Mouse (Mus musculus): ENCODE measurements around the gene Rxrb. TPM values are rescaled to one million over a fixed set of nuclear protein-coding genes. Genes with fewer than 3 reads are reported as not detected.
A peak's percentile ranks its signal among the peaks of the same experiment; 100 is the strongest.
"Not testable (repeated sequence)": the region's sequence is repeated elsewhere in the genome, so short reads cannot be mapped to it uniquely, and the experiment has no call there.

Gene Rxrb
- polyA plus RNA-seq, 1 experiment from 2014 or later: 31.5 TPM

- peak within 1 kb of the TSS; percentile 69 for H3K4me3 ChIP-seq (ENCODE audit: low read depth, low read length)
- DNase-seq (ENCODE audit: low spot score) (peak; percentile 74), ATAC-seq (replicated peaks; ENCODE audit: low FRiP score) (peak; percentile 84)
- H3K9me3 ChIP-seq (ENCODE audit: control insufficient read depth, low read length): no peaks in the 10 kb centered on the region
- H3K36me3 ChIP-seq (ENCODE audit: control insufficient read depth, insufficient read depth, low read length): no peaks in the 10 kb centered on the region
- WGBS: under 1% methylated on average over 30 of the region's 30 CpGs
- peaks cover 5% of the 10 kb centered on the region; the same call in 1 of the 2 replicates for H3K4me1 ChIP-seq (replicated peaks; ENCODE audit: control insufficient read depth, insufficient read depth, low read length)
- H3K27me3 ChIP-seq (replicated peaks; ENCODE audit: control insufficient read depth, insufficient read depth, low read length): peaks cover 16% of the 10 kb centered on the region
- H3K4me2 ChIP-seq: peak within 1 kb of the TSS; percentile 98
- no peak within 1 kb of the TSS; the same call in 1 of the 2 replicates for H3K27ac ChIP-seq (ENCODE audit: low read depth, low read length)
- peak within 1 kb of the TSS; percentile 66 for H3K9ac ChIP-seq (ENCODE audit: low read depth, low read length)
These were observed 31.5 kb upstream of the Rxrb start, which contains the start of gene H2-K1 for GRCm38 (mm10) chr17:34000150-34000537. TSS of gene H2-K1 (minus strand) at chr17:34000347.

- H3K4me1 ChIP-seq (replicated peaks; ENCODE audit: control insufficient read depth, insufficient read depth, low read length); H3K9me3 ChIP-seq (ENCODE audit: control insufficient read depth, low read length); H3K9ac ChIP-seq (ENCODE audit: low read depth, low read length); H3K4me2 ChIP-seq; ATAC-seq (replicated peaks; ENCODE audit: low FRiP score); H3K27ac ChIP-seq (ENCODE audit: low read depth, low read length); DNase-seq (ENCODE audit: low spot score); H3K4me3 ChIP-seq (ENCODE audit: low read depth, low read length); H3K36me3 ChIP-seq (ENCODE audit: control insufficient read depth, insufficient read depth, low read length): not testable (repeated sequence)
- 44% methylated on average over 2 of the region's 2 CpGs for WGBS
- H3K27me3 ChIP-seq (replicated peaks; ENCODE audit: control insufficient read depth, insufficient read depth, low read length): peaks cover 16% of the 10 kb centered on the region
These were observed 30.8 kb upstream of the Rxrb start for GRCm38 (mm10) chr17:34000796-34001195.

GRCm38 (mm10) chr17:34003426-34003825 is 28.2 kb upstream of the Rxrb start:
- DNase-seq (ENCODE audit: low spot score): no peak
- H3K4me2 ChIP-seq: no peak overlapping the region
- H3K4me1 ChIP-seq (replicated peaks; ENCODE audit: control insufficient read depth, insufficient read depth, low read length): peaks cover 5% of the 10 kb centered on the region; the same call in 1 of the 2 replicates
- H3K27ac ChIP-seq (ENCODE audit: low read depth, low read length): no peak overlapping the region
- H3K27me3 ChIP-seq (replicated peaks; ENCODE audit: control insufficient read depth, insufficient read depth, low read length): peaks cover 16% of the 10 kb centered on the region
- H3K9me3 ChIP-seq (ENCODE audit: control insufficient read depth, low read length): no peaks in the 10 kb centered on the region
- H3K36me3 ChIP-seq (ENCODE audit: control insufficient read depth, insufficient read depth, low read length): no peaks in the 10 kb centered on the region
- H3K4me3 ChIP-seq (ENCODE audit: low read depth, low read length): no peak overlapping the region
- ATAC-seq (replicated peaks; ENCODE audit: low FRiP score): no peak
- 5% methylated on average over 5 of the region's 5 CpGs for WGBS
- H3K9ac ChIP-seq (ENCODE audit: low read depth, low read length): no peak overlapping the region

GRCm38 (mm10) chr17:34006570-34006969 is 25.0 kb upstream of the Rxrb start:
- no peak for ATAC-seq (replicated peaks; ENCODE audit: low FRiP score)
- WGBS: 44% methylated on average over 2 of the region's 2 CpGs

GRCm38 (mm10) chr17:34010156-34010555 is 21.5 kb upstream of the Rxrb start:
- DNase-seq (ENCODE audit: low spot score): no peak
- no peak overlapping the region for H3K4me2 ChIP-seq

More at GRCm38 (mm10) chr17:34006570-34006969, 25.0 kb upstream of the Rxrb start:
- Histone ChIP-seq H3K9me3 (ENCODE audit: control insufficient read depth, low read length) (no peaks in the 10 kb centered on the region), H3K36me3 (ENCODE audit: control insufficient read depth, insufficient read depth, low read length) (no peaks in the 10 kb centered on the region), H3K9ac (ENCODE audit: low read depth, low read length) (no peak overlapping the region), H3K4me3 (ENCODE audit: low read depth, low read length) (no peak overlapping the region), H3K27ac (ENCODE audit: low read depth, low read length) (no peak overlapping the region), H3K4me1 (replicated peaks; ENCODE audit: control insufficient read depth, insufficient read depth, low read length) (no peaks in the 10 kb centered on the region), H3K4me2 (no peak overlapping the region), H3K27me3 (replicated peaks; ENCODE audit: control insufficient read depth, insufficient read depth, low read length) (peaks cover 2% of the 10 kb centered on the region; the same call in 1 of the 2 replicates)
- DNase-seq (ENCODE audit: low spot score): no peak

GRCm38 (mm10) chr17:34013436-34013835 is 18.2 kb upstream of the Rxrb start:
- 93% methylated on average over 8 of the region's 8 CpGs for WGBS
- H3K9me3 ChIP-seq (ENCODE audit: control insufficient read depth, low read length): no peaks in the 10 kb centered on the region
- H3K4me2 ChIP-seq: no peak overlapping the region
- DNase-seq (ENCODE audit: low spot score) (no peak), ATAC-seq (replicated peaks; ENCODE audit: low FRiP score) (no peak)
- no peaks in the 10 kb centered on the region for H3K4me1 ChIP-seq (replicated peaks; ENCODE audit: control insufficient read depth, insufficient read depth, low read length)
- no peaks in the 10 kb centered on the region for H3K36me3 ChIP-seq (ENCODE audit: control insufficient read depth, insufficient read depth, low read length)
- no peaks in the 10 kb centered on the region for H3K27me3 ChIP-seq (replicated peaks; ENCODE audit: control insufficient read depth, insufficient read depth, low read length)
- no peak overlapping the region for H3K9ac ChIP-seq (ENCODE audit: low read depth, low read length)
- no peak overlapping the region for H3K4me3 ChIP-seq (ENCODE audit: low read depth, low read length)
- H3K27ac ChIP-seq (ENCODE audit: low read depth, low read length): no peak overlapping the region

More at GRCm38 (mm10) chr17:34010156-34010555, 21.5 kb upstream of the Rxrb start:
- ATAC-seq (replicated peaks; ENCODE audit: low FRiP score): no peak
- no peaks in the 10 kb centered on the region for H3K27me3 ChIP-seq (replicated peaks; ENCODE audit: control insufficient read depth, insufficient read depth, low read length)
- H3K4me3 ChIP-seq (ENCODE audit: low read depth, low read length): no peak overlapping the region
- H3K4me1 ChIP-seq (replicated peaks; ENCODE audit: control insufficient read depth, insufficient read depth, low read length): no peaks in the 10 kb centered on the region
- H3K9ac ChIP-seq (ENCODE audit: low read depth, low read length): no peak overlapping the region
- no peaks in the 10 kb centered on the region for H3K36me3 ChIP-seq (ENCODE audit: control insufficient read depth, insufficient read depth, low read length)
- no peaks in the 10 kb centered on the region for H3K9me3 ChIP-seq (ENCODE audit: control insufficient read depth, low read length)
- 63% methylated on average over 5 of the region's 5 CpGs for WGBS
- no peak overlapping the region for H3K27ac ChIP-seq (ENCODE audit: low read depth, low read length)

GRCm38 (mm10) chr17:34021539-34022413 is 9.8 kb upstream of the Rxrb start:
- no peak overlapping the region for H3K27ac ChIP-seq (ENCODE audit: low read depth, low read length)
- no peak overlapping the region for H3K4me3 ChIP-seq (ENCODE audit: low read depth, low read length)
- WGBS: 94% methylated on average over 22 of the region's 23 CpGs
- H3K27me3 ChIP-seq (replicated peaks; ENCODE audit: control insufficient read depth, insufficient read depth, low read length): no peaks in the 10 kb centered on the region
- peaks cover 19% of the 10 kb centered on the region for H3K36me3 ChIP-seq (ENCODE audit: control insufficient read depth, insufficient read depth, low read length)
- no peak for DNase-seq (ENCODE audit: low spot score)
- H3K4me2 ChIP-seq: no peak overlapping the region
- no peak overlapping the region for H3K9ac ChIP-seq (ENCODE audit: low read depth, low read length)
- peaks cover 15% of the 10 kb centered on the region; the same call in 1 of the 2 replicates for H3K9me3 ChIP-seq (ENCODE audit: control insufficient read depth, low read length)
- peaks cover 18% of the 10 kb centered on the region for H3K4me1 ChIP-seq (replicated peaks; ENCODE audit: control insufficient read depth, insufficient read depth, low read length)
- ATAC-seq (replicated peaks; ENCODE audit: low FRiP score): no peak

- Histone ChIP-seq H3K9ac (ENCODE audit: low read depth, low read length) (no peak overlapping the region), H3K4me1 (replicated peaks; ENCODE audit: control insufficient read depth, insufficient read depth, low read length) (peaks cover 22% of the 10 kb centered on the region), H3K4me2 (no peak overlapping the region), H3K27ac (ENCODE audit: low read depth, low read length) (no peak overlapping the region), H3K27me3 (replicated peaks; ENCODE audit: control insufficient read depth, insufficient read depth, low read length) (no peaks in the 10 kb centered on the region), H3K9me3 (ENCODE audit: control insufficient read depth, low read length) (peaks cover 15% of the 10 kb centered on the region; the same call in 1 of the 2 replicates), H3K36me3 (ENCODE audit: control insufficient read depth, insufficient read depth, low read length) (peaks cover 19% of the 10 kb centered on the region), H3K4me3 (ENCODE audit: low read depth, low read length) (no peak overlapping the region)
- 89% methylated on average over 14 of the region's 14 CpGs for WGBS
- DNase-seq (ENCODE audit: low spot score) (no peak), ATAC-seq (replicated peaks; ENCODE audit: low FRiP score) (no peak)
These were observed 9.2 kb upstream of the Rxrb start for GRCm38 (mm10) chr17:34022414-34022783.
